Mouse (Mus musculus): ENCODE measurements around the gene Gm8439.
A peak's percentile ranks its signal among the peaks of the same experiment; 100 is the strongest.
"Not testable (repeated sequence)": the region's sequence is repeated elsewhere in the genome, so short reads cannot be mapped to it uniquely, and the experiment has no call there.

The Gm8439 gene

GRCm38 (mm10) chr4:120588445-120588844, at the start of gene Gm8439:
Gene Gm8439, plus strand, starts transcription at chr4:120588745.
- no peak for DNase-seq (ENCODE audit: low spot score)

GRCm38 (mm10) chr4:120544896-120545295, 43.6 kb upstream of the Gm8439 start:
- no peak for DNase-seq (ENCODE audit: low spot score)

GRCm38 (mm10) chr4:120556592-120556991, 32.0 kb upstream of the Gm8439 start:
- DNase-seq (ENCODE audit: low spot score): no peak

GRCm38 (mm10) chr4:120565726-120566125, 22.8 kb upstream of the Gm8439 start:
- DNase-seq (ENCODE audit: low spot score): no peak

GRCm38 (mm10) chr4:120568005-120568404, 20.5 kb upstream of the Gm8439 start:
- DNase-seq (ENCODE audit: low spot score): no peak

- no peak for DNase-seq (ENCODE audit: low spot score)
Observed at GRCm38 (mm10) chr4:120569025-120569424, 19.5 kb upstream of the Gm8439 start.

- DNase-seq (ENCODE audit: low spot score): peak; percentile 95
Observed at GRCm38 (mm10) chr4:120569486-120570437, 18.8 kb upstream of the Gm8439 start, which contains the start of gene Ctps. Gene Ctps, minus strand, starts transcription at chr4:120570276.

GRCm38 (mm10) chr4:120570438-120571069, 18.0 kb upstream of the Gm8439 start:
- no peak for DNase-seq (ENCODE audit: low spot score)

GRCm38 (mm10) chr4:120571070-120571464, 17.5 kb upstream of the Gm8439 start:
- DNase-seq (ENCODE audit: low spot score): no peak

- DNase-seq (ENCODE audit: low spot score): no peak
Observed at GRCm38 (mm10) chr4:120571691-120572090, 16.9 kb upstream of the Gm8439 start.

GRCm38 (mm10) chr4:120580894-120581293, 7.7 kb upstream of the Gm8439 start:
- no peak for DNase-seq (ENCODE audit: low spot score)

GRCm38 (mm10) chr4:120581711-120582110, 6.8 kb upstream of the Gm8439 start:
- DNase-seq (ENCODE audit: low spot score): no peak

GRCm38 (mm10) chr4:120586986-120587385, 1.6 kb upstream of the Gm8439 start:
- DNase-seq (ENCODE audit: low spot score): no peak

GRCm38 (mm10) chr4:120589070-120589469, 525 bp downstream of the Gm8439 start:
- no peak for DNase-seq (ENCODE audit: low spot score)

- peak; percentile 85 for DNase-seq (ENCODE audit: low spot score)
Observed at GRCm38 (mm10) chr4:120589815-120590422, 1.4 kb downstream of the Gm8439 start.

GRCm38 (mm10) chr4:120590973-120591372, 2.4 kb downstream of the Gm8439 start:
- DNase-seq (ENCODE audit: low spot score): no peak

GRCm38 (mm10) chr4:120596210-120596609, 7.7 kb downstream of the Gm8439 start:
- not testable (repeated sequence) for DNase-seq (ENCODE audit: low spot score)

GRCm38 (mm10) chr4:120598922-120599321, 10.4 kb downstream of the Gm8439 start:
- no peak for DNase-seq (ENCODE audit: low spot score)

GRCm38 (mm10) chr4:120601774-120602173, 13.2 kb downstream of the Gm8439 start:
- no peak for DNase-seq (ENCODE audit: low spot score)

- DNase-seq (ENCODE audit: low spot score): no peak
Observed at GRCm38 (mm10) chr4:120602669-120603068, 14.1 kb downstream of the Gm8439 start.

GRCm38 (mm10) chr4:120606941-120607340, 18.4 kb downstream of the Gm8439 start:
- DNase-seq (ENCODE audit: low spot score): peak; percentile 63

GRCm38 (mm10) chr4:120611005-120611404, 22.5 kb downstream of the Gm8439 start:
- no peak for DNase-seq (ENCODE audit: low spot score)

Measured in retina, embryonic 14.5 days (tissue).